Mouse (Mus musculus) CH12.LX (cell line): ENCODE results near the gene Serpinb1a. TPM values are rescaled to one million over a fixed set of nuclear protein-coding genes. Genes with fewer than 3 reads are reported as not detected.
A peak's percentile ranks its signal among the peaks of the same experiment; 100 is the strongest.

Experiments used
- DNase-seq: peaks from one replicate; pipeline ENCODE4 v3.0.0-alpha.2; 2013; ENCODE audit errors: extremely low read depth
- H3K27ac ChIP-seq: 2 replicates; pipeline ENCODE4 v1.5.1; 2012; ENCODE audit warnings: low read depth, mild to moderate bottlenecking, control low read depth, moderate library complexity; ENCODE audit not compliant: insufficient read depth
- H3K27me3 ChIP-seq: replicated peaks from 2 replicates; pipeline ENCODE3; 2012; ENCODE audit warnings: inconsistent platforms
- H3K36me3 ChIP-seq, 2 experiments: replicated peaks in 1 of 2; 2 replicates each; pipeline versions ENCODE3 to v1.6.1; 2012; ENCODE audit warnings: inconsistent platforms in 1 of 2, low read length in 1 of 2, mild to moderate bottlenecking in 1 of 2, mixed read lengths in 1 of 2, moderate library complexity in 1 of 2; ENCODE audit not compliant: control insufficient read depth in 1 of 2, insufficient read depth in 1 of 2
- H3K4me1 ChIP-seq, 2 experiments: 2 replicates each; pipeline ENCODE4 v1.6.1; 2012; ENCODE audit warnings: inconsistent platforms in 1 of 2, moderate library complexity in 1 of 2; ENCODE audit not compliant: insufficient read depth in 2 of 2, control insufficient read depth in 1 of 2
- H3K4me2 ChIP-seq: 2 replicates; pipeline ENCODE4 v1.6.1; 2012; ENCODE audit warnings: low read depth, mild to moderate bottlenecking, control low read depth; ENCODE audit not compliant: poor library complexity, insufficient read depth, severe bottlenecking
- H3K4me3 ChIP-seq, 3 experiments: fragments of 150-350 bp in 1 of 3; sonication (generic) in 1 of 3; replicated peaks in 1 of 3; 2 replicates each; pipeline versions ENCODE3 to v1.5.1; 2011 to 2012; ENCODE audit warnings: low read depth in 2 of 3, low read length in 2 of 3, mild to moderate bottlenecking in 2 of 3, moderate library complexity in 2 of 3, control low read depth in 1 of 3, improper control_type of control experiment in 1 of 3, inconsistent platforms in 1 of 3, mixed read lengths in 1 of 3; ENCODE audit not compliant: poor library complexity in 1 of 3
- H3K79me2 ChIP-seq: replicated peaks from 2 replicates; pipeline ENCODE4 v1.6.1; 2012; ENCODE audit warnings: mild to moderate bottlenecking, moderate library complexity; ENCODE audit not compliant: control insufficient read depth, poor library complexity, insufficient read depth, severe bottlenecking; ENCODE audit errors: extremely low read depth
- H3K9ac ChIP-seq: 2 replicates; pipeline ENCODE4 v1.6.1; 2012; ENCODE audit warnings: low read depth, mild to moderate bottlenecking, control low read depth, moderate library complexity; ENCODE audit not compliant: insufficient read depth
- H3K9me3 ChIP-seq: replicated peaks from 2 replicates; pipeline ENCODE3; 2012; ENCODE audit warnings: low read length, inconsistent platforms, mixed read lengths
- BHLHE40 ChIP-seq: IDR thresholded peaks from 2 replicates; pipeline ENCODE4 v1.6.1; 2011; ENCODE audit warnings: mild to moderate bottlenecking, low read depth, low read length, improper control_type of control experiment
- CHD2 ChIP-seq: IDR thresholded peaks from 2 replicates; pipeline ENCODE4 v1.6.1; 2011; ENCODE audit warnings: low read length, improper control_type of control experiment
- E2F4 ChIP-seq: IDR thresholded peaks from 2 replicates; pipeline ENCODE4 v1.6.1; 2011; ENCODE audit warnings: low read depth, low read length, improper control_type of control experiment; ENCODE audit not compliant: insufficient replicate concordance
- EP300 ChIP-seq: IDR thresholded peaks from 2 replicates; pipeline ENCODE4 v1.6.1; 2011; ENCODE audit warnings: low read length, improper control_type of control experiment
- GABPA ChIP-seq: IDR thresholded peaks from 2 replicates; pipeline ENCODE4 v1.6.1; 2012; ENCODE audit warnings: low read depth, low read length, improper control_type of control experiment, inconsistent platforms; ENCODE audit not compliant: insufficient replicate concordance
- MAFK ChIP-seq: IDR thresholded peaks from 2 replicates; pipeline ENCODE4 v1.6.1; 2011; ENCODE audit warnings: low read length, improper control_type of control experiment; ENCODE audit not compliant: insufficient replicate concordance
- MEF2A ChIP-seq: IDR thresholded peaks from 2 replicates; pipeline ENCODE4 v1.6.1; 2014; ENCODE audit warnings: low read depth, mild to moderate bottlenecking, inconsistent platforms, low read length, improper control_type of control experiment, borderline replicate concordance
- NELFE ChIP-seq: IDR thresholded peaks from 2 replicates; pipeline ENCODE4 v1.6.1; 2011; ENCODE audit warnings: low read depth, low read length, improper control_type of control experiment
- NRF1 ChIP-seq: IDR thresholded peaks from 2 replicates; pipeline ENCODE4 v1.6.1; 2014; ENCODE audit warnings: low read depth, mild to moderate bottlenecking, inconsistent platforms, low read length, improper control_type of control experiment, moderate library complexity
- POLR2AphosphoS2 ChIP-seq: IDR thresholded peaks from 2 replicates; pipeline ENCODE4 v1.6.1; 2011; ENCODE audit warnings: low read depth, low read length, improper control_type of control experiment
- RCOR1 ChIP-seq: conservative IDR thresholded peaks from 2 replicates; pipeline ENCODE4 v1.6.1; 2012; ENCODE audit warnings: low read depth, mild to moderate bottlenecking, inconsistent platforms, low read length, improper control_type of control experiment
- TBP ChIP-seq: conservative IDR thresholded peaks from 2 replicates; pipeline ENCODE4 v1.6.1; 2011; ENCODE audit warnings: low read depth, low read length, improper control_type of control experiment
- UBTF ChIP-seq: IDR thresholded peaks from 2 replicates; pipeline ENCODE4 v1.6.1; 2012; ENCODE audit warnings: low read depth, mild to moderate bottlenecking, inconsistent platforms, low read length, improper control_type of control experiment, moderate library complexity
- USF1 ChIP-seq: IDR thresholded peaks from 2 replicates; pipeline ENCODE4 v1.6.1; 2014; ENCODE audit warnings: low read depth, mild to moderate bottlenecking, inconsistent platforms, low read length, improper control_type of control experiment
- USF2 ChIP-seq: conservative IDR thresholded peaks from 2 replicates; pipeline ENCODE4 v1.6.1; 2011; ENCODE audit warnings: low read depth, low read length, improper control_type of control experiment
- ZMIZ1 ChIP-seq: IDR thresholded peaks from 2 replicates; pipeline ENCODE4 v1.6.1; 2012; ENCODE audit warnings: low read depth, mild to moderate bottlenecking, inconsistent platforms, low read length, improper control_type of control experiment
- ZNF384 ChIP-seq: IDR thresholded peaks from 2 replicates; pipeline ENCODE4 v1.6.1; 2012; ENCODE audit warnings: low read depth, low read length, improper control_type of control experiment, inconsistent platforms
- dilution Hi-C: fragments of 300-500 bp; cut with MboI; formaldehyde crosslinking; loops from 2 replicates; pipeline ENCODE4 v1.14.3; 2020; ENCODE audit warnings: low sequenced_read_pairs; ENCODE audit not compliant: extremely low pct_unique_long_range_greater_than_20kb, extremely low pct_ligation_motif_present
- in situ Hi-C: fragments of 300-500 bp; cut with MboI; formaldehyde crosslinking; loops from 3 replicates; pipeline ENCODE4 v1.14.3; 2019; ENCODE audit warnings: low sequenced_read_pairs, low pct_ligation_motif_present, low pct_unique_long_range_greater_than_20kb, mixed read lengths
- polyA plus RNA-seq: library from polyadenylated mRNA; unstranded; fragments of >175 nt; gene quantifications from 2 replicates; pipeline ENCODE4 v1.2.1, GENCODE M21; 2012; ENCODE audit warnings: low read depth; ENCODE audit not compliant: insufficient read length
- total RNA-seq, 2 experiments: library from RNA; depleted of rRNA; stranded (reverse); fragments of 300-350 nt in 1 of 2; fragments of >200 nt in 1 of 2; gene quantifications; 2 replicates each; pipeline ENCODE4 v1.2.3; 2012 to 2014

Gene Serpinb1a
- total and polyA plus RNA-seq, 3 experiments = 2.5 to 23.0 (median 9.3) TPM

DNA sequence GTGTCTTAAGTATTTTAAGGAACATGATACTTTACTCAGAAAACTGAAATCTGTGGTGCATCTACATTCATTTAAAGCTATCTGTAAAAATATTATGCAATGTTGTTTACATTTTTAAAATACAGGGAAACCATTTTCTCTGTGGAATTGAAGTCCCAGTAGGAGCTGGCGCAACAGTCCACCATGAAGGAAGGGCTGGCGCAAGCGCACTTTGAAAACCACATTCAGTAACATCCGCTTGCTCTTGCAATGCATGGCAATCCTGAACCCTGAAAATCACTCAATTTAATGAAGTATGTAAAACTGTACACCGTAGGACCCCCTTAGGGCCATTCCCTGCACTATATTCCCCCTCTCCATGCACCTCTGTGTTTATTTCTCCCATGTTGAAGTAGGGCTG lies 16.5 kb downstream of the Serpinb1a start:
- in situ Hi-C loops = no loop called here
- Histone ChIP-seq H3K4me2 (no peak overlapping the region), H3K4me1 (peaks cover 10 to 83% of the 10 kb centered on the region in 2 experiments), H3K79me2 (no peaks in the 10 kb centered on the region), H3K4me3 (no peak overlapping the region), H3K27me3 (no peaks in the 10 kb centered on the region), H3K9ac (no peak overlapping the region), H3K9me3 (no peaks in the 10 kb centered on the region), H3K36me3 (no peaks in the 10 kb centered on the region)
- dilution Hi-C loops = no loop called here
- no peak for TF ChIP-seq CHD2
- TF ChIP-seq ZNF384 = no peak
- TF ChIP-seq MAFK = no peak
- TF ChIP-seq POLR2AphosphoS2 = no peak
- TF ChIP-seq NRF1 = no peak
- TF ChIP-seq ZMIZ1 = no peak
- TF ChIP-seq GABPA = no peak
- no peak for TF ChIP-seq USF1
- TF ChIP-seq BHLHE40 = no peak
- TF ChIP-seq UBTF = no peak
- no peak for TF ChIP-seq NELFE
- TF ChIP-seq EP300 = no peak
- TF ChIP-seq E2F4 = no peak
- TF ChIP-seq TBP = no peak
- TF ChIP-seq USF2 = no peak
- no peak for TF ChIP-seq RCOR1
- TF ChIP-seq, all 38 proteins: peak for 0
- H3K27ac ChIP-seq = no peak overlapping the region
- no peak for DNase-seq

DNA sequence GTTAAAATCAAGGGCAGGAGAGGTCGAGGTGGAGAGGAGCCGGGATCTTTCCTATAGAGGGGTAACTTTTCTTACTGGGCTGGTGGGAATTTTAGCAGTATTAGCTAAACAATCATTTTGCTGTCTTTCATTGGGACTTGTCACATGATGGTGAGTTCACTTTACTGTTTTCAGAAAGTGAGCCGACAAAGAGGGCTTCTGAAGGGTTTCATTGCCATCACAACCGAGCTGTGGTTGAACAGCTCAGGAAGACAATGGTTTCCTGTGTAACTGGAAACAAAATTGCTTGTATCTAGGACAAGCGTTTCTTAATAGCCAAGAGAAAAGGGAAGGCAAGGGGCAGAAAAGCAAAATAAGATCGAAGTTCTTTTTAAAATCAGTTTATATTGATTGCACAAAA lies 17.7 kb downstream of the Serpinb1a start:
- peak; percentile 38 for DNase-seq

More for the DNA sequence above, 17.7 kb downstream of the Serpinb1a start:
- Histone ChIP-seq H3K27me3 (no peaks in the 10 kb centered on the region), H3K36me3 (no peaks in the 10 kb centered on the region), H3K4me3 (no peak overlapping the region), H3K9ac (no peak overlapping the region), H3K4me2 (no peak overlapping the region), H3K9me3 (no peaks in the 10 kb centered on the region), H3K27ac (no peak overlapping the region), H3K4me1 (peaks cover 10 to 84% of the 10 kb centered on the region in 2 experiments), H3K79me2 (no peaks in the 10 kb centered on the region)
- dilution Hi-C loops (no loop called here), in situ Hi-C loops (no loop called here)
- TF ChIP-seq MEF2A = no peak
